Mouse (Mus musculus) adrenal gland, postnatal 10 days (tissue): ENCODE results near the gene Ndufa9. TPM values are rescaled to one million over a fixed set of nuclear protein-coding genes. Genes with fewer than 3 reads are reported as not detected.

ENCODE experiments used
- DNase-seq: peaks from one replicate; pipeline ENCODE4 v3.0.0; 2021; ENCODE audit warnings: mixed read lengths
- long read RNA-seq, 2 experiments: library from polyadenylated mRNA; stranded (forward); transcript quantifications; one replicate each; pipeline ENCODE4 v2.0.0; 2021
- total RNA-seq, 2 experiments: library from RNA; stranded (reverse); gene quantifications; 2 replicates each; pipeline ENCODE4 v1.2.3; 2021

Ndufa9 gene
- 100 to 1,000 TPM; 413 to 455 TPM for total RNA-seq
- long read RNA-seq, experiment 1, transcript Ndufa9-203 (11 exons, 1,445 nt) = major isoform, 622 of 675 reads
- long read RNA-seq, experiment 1, partial matches to known transcripts = 34 of 675 reads
- long read RNA-seq, experiment 1, other reads (novel, unspliced or antisense) = 19 of 675 reads
- long read RNA-seq, experiment 2, transcript Ndufa9-203 (11 exons, 1,445 nt) = major isoform, 422 of 477 reads
- long read RNA-seq, experiment 2, partial matches to known transcripts = 43 of 477 reads
- long read RNA-seq, experiment 2, other reads (novel, unspliced or antisense) = 12 of 477 reads

GRCm38 (mm10) chr6:126848712-126849704, at the start of gene Ndufa9:
Gene Ndufa9 (minus strand): TSS chr6:126849136.
- peak; percentile 96 for DNase-seq

DNA sequence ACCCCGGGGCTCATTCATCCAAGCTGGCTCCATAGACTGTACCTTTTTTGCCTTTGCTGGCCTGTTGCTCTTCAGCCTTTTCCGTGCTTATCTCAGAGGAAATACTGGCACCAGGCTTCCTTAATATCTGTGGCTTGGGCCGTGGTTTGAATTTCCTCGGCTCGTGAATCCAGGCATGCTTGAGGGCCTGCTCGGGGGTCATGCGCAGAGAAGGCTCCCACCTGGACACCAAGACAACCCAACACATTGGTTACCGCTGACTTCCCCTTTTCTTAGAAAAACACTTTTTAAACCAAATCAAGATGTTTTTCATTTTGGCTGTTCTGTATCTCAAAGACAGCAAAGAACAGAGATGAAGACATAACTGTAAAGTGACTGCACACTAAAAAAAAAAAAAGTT, 28.2 kb upstream of the Ndufa9 start:
- DNase-seq = no peak

GRCm38 (mm10) chr6:126852881-126853280, 3.9 kb upstream of the Ndufa9 start, which contains the start of gene Akap3:
Gene Akap3 (plus strand): TSS chr6:126853098.
- DNase-seq = no peak

DNA sequence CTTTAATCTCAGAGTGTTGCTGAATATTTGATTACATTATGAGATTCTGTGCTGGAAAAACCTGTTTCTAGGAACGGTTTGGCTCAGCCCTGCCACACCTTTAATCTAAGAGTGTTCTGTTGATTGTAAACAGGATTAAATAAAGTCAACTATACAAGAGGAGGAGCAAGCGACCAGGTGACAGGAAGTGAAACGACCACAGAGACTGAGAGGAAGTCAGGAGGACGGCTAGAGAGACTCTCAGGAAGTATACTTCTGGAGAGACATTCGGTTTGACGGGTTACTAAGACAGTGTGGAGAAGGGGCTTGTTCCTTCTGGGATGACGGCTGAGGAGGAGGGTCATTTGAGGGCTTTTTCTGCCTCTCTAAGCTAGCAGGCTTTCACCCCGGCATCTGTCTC, 12.3 kb downstream of the Ndufa9 start:
- no peak for DNase-seq

DNA sequence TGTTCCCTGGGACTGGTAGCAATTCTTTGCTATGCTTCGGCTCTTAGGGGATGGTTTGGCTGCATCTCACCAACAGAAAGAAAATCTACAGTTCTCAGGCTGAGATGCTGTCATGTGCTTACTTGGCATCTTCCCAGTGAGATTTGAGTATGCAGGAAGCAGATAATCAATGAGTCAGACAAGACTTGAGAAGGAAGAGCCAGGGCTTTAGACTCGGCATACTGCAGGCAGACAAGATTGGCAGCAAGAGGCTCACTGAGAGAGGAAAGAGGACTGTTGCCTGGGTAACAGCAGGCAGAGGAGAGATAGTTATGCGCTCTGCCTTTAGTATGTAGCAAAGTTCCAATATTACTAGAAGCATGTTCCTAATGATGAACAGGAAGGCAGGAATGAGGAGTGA, 25.8 kb downstream of the Ndufa9 start:
- DNase-seq = no peak

DNA sequence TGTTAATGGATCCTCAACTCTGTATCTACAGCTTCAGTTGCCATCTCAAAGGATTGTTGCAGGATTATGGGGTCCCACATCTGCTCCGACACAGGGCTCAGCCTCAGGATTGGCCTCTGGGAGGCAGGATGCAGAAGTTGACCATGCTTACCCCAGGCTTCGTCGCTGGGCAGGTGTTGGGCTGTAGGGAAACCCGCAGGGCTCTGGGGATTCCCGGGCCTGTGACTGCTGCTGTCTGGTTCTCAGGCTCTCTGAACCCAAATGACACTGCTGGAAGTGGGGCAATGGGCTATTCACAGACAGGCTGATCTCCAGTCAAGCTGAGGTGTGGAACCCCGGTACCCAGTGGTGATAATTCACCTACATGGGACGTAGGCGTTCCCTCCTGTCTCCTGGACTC, 32.6 kb downstream of the Ndufa9 start:
- no peak for DNase-seq

- DNase-seq = no peak
These were observed 33.7 kb downstream of the Ndufa9 start for GRCm38 (mm10) chr6:126815206-126815750.

DNA sequence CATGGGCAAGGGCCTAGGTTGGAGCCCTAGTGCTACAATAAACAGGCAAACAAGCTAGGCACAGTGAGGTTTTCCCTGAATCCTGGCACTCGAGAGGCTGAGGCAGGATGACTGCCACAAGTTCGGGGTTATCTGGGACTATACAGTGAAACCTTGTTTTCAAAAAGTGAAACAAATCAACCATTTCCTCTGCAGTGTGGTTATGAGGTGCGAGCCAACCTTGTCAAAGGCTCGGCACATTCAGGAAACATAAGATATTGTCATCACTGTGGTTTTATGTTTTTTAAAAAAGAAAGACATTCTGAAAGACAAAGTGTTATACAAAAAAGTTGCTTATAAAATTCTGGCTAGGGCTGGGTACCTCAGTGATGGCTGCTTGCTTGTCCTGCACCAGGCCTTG, 37.5 kb downstream of the Ndufa9 start:
- no peak for DNase-seq

DNA sequence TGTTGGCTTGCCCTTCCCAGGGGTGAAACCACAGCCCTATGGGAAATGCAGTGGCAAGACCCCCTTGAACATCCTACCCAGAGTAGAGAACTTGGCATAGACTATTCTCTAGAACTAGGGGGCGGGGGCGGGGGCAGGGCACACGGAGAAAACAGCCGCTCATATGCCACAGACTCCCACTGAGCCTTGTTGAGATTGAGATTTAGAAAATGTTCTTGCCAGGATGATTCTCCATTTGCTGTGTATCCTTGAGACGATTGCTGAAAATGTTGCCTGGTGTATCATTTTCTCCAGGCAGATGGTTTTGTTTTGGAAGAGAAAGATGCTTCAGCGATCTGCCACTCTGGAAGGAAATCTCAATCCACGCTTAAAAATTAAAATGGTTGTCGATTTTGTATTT, 40.4 kb downstream of the Ndufa9 start:
- DNase-seq = no peak

DNA sequence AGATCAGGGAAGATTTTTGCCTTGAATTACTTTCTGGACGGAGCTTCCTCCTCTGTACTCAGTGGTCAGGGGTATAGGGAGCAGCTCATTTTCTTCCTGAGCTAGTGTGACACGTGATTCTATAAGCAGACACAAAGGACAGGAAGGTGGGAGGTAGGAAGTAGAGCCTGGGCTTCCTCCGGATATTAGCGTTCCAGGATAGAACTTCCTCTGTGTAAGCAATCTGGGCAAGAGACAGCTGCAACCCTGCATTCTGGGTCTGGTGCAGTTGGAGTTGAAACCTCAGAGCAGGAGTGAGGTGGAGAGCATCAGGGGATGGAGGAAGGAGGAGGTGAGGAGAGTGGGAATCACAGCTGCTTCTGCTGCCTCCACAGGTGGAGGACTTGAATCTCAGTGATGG, 40.8 kb downstream of the Ndufa9 start:
- DNase-seq = peak; percentile 7

- DNase-seq = no peak
These were observed 42.2 kb downstream of the Ndufa9 start for GRCm38 (mm10) chr6:126806783-126807182.

DNA sequence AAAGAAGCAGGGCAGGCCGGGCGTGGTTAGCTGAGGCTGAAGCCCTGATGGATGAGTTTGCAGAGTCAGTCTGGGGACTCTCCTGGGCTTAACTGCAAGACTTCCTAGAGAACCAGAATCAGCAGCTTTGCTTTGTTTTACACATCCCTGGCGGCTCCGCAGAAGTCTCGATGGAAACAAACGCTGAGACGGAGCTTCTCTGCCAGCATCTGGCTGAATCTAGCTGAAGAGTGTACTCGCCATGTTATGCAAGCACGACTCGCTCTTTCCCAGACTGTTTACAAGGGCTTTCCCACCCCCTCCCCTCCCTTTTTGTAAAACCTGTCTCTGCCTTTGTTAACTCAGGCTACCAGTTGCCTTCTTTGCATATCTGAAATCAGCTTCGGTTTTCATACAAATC, 46.0 kb downstream of the Ndufa9 start:
- no peak for DNase-seq

DNA sequence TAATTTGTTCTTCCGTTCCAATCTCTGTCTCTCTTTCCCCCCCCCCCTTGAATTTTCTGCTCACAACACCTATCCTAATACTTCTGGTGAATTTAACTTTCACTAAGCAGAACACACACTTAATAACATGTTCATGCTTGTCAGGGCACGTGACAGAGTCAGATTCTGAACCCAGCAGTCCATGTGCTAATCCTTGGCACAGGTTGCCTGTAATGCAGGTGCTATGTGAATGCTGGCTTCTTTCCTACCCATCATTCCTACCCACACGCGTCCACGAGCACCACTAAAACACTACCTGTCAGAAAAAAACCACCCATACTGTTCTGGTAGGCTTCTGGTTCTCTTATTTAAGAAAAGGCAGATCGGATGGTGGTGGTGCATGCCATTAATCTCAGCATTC, 54.2 kb downstream of the Ndufa9 start:
- no peak for DNase-seq

DNA sequence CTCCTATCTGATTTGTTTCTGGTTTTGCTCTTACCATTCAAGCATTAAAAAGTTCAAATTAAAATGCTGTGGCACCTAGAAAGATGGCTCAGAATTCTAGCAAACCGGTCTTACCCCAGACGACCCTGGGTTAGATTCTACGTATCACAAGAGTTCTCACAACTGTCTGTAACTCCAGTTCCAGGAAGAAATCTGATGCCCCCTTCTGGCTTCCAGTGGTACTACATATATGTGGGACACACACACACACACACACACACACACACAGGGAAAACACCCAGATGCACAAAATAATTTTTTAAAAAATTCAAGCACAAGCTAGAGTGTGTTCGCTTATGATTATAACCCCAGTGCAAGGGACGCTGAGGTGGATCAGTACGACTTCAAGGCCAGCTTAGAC, 55.2 kb downstream of the Ndufa9 start:
- DNase-seq = no peak

DNA sequence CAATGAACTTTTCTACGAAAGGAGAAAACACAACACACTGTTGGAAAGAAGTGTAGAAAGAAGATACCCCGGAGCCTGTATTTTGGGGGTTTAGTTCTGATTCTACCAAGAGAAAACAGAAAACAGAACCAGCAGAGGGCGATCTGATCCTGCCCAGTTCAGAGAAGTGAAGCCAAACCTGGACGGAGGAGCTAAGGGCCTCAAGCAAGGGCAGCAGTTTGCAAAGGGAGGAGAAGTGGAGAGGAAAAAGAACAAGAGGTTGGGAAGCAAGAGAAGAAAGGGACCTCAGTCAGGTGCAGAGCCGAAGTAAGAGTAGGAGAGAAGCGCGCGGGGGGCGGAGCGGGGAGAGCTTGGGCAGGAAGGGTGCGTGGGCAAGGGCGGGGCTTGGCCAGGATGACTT, 57.0 kb downstream of the Ndufa9 start:
- DNase-seq = peak; percentile 36

- no peak for DNase-seq
These were observed 57.4 kb downstream of the Ndufa9 start for GRCm38 (mm10) chr6:126791488-126791887.

GRCm38 (mm10) chr6:126788863-126789262, 60.1 kb downstream of the Ndufa9 start:
- DNase-seq = no peak

GRCm38 (mm10) chr6:126784206-126784605, 64.7 kb downstream of the Ndufa9 start:
- no peak for DNase-seq

- no peak for DNase-seq
These were observed 65.3 kb downstream of the Ndufa9 start for GRCm38 (mm10) chr6:126783651-126784066.

GRCm38 (mm10) chr6:126783056-126783455, 65.9 kb downstream of the Ndufa9 start:
- DNase-seq = no peak

DNA sequence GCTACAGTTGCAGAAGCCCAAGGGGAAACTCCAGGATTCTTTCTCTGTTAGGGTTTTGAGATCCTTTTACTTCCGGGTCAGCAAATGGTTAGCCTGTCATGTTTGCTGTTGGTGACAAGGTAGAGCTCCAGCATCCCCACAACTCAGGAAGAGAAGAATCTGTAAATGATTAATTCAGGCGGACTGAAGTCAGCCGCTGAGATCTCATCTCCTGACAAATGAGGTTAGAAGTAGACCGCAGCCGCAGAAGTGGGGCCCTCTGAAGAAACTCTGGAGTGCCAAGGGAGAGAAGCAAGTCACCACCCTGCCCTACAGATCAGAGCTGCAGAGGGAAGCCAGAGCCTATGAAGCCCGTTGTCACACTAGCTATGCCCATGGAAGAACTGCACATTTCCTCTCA, 71.0 kb downstream of the Ndufa9 start:
- DNase-seq = no peak

DNA sequence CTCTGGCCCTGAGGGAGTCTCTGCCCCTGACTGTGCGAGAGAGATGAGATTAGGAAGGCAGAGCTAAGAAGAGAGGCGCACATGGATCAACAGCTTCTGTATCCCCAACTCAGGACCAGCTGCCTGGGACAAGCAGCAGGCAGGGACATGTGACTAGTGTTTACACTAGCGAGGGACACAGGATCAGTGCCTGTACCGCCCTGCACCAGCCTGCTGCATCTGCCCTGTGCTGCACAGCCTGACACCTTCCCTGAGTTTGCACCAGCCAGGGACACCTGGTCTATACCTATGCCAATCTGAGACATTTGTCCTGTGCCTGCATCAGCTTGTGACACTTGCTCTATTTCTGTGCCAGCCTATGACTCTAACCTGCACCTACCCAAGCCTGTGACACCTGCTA, 75.1 kb downstream of the Ndufa9 start:
- no peak for DNase-seq

DNA sequence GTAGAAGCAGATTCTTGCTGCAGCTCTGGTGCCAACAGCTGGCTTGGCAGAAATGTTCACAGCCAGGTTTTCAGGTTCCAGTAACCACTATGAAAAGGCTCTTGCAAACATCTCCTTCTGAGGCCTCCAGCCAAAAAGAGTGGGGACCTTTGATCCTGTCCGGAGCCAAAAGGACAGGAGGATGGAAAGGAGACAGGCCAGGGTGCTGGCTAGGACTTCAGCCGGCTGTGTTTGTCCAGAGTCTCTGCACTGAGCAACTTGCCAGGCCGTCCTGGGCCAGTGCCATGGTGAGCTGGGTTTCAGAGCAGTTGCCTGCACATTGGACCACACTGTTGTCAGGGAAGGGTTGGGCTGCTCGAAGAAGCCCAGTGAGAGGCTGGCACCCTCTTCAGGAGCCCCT, 76.6 kb downstream of the Ndufa9 start:
- DNase-seq = peak; percentile 15
